Mouse (Mus musculus): ENCODE results near the gene Rpusd3.

- TF ChIP-seq POLR2A (IDR thresholded peaks at IDR 0.05; ENCODE audit: borderline replicate concordance, control insufficient read depth, low read depth, low read length) = no peak
- no peak for TF ChIP-seq CTCF (IDR thresholded peaks at IDR 0.05; ENCODE audit: control insufficient read depth, insufficient read depth, low read length)
These were observed 45.6 kb downstream of the Rpusd3 start for GRCm38 (mm10) chr6:113373491-113373890.
